Mouse (Mus musculus) CH12.LX (cell line): ENCODE measurements around the gene Neil1. TPM values are rescaled to one million over a fixed set of nuclear protein-coding genes. Genes with fewer than 3 reads are reported as not detected.

Experiments used
- DNase-seq: peaks from one replicate; pipeline ENCODE4 v3.0.0-alpha.2; 2013; ENCODE audit errors: extremely low read depth
- H3K27ac ChIP-seq: 2 replicates; pipeline ENCODE4 v1.5.1; 2012; ENCODE audit warnings: low read depth, mild to moderate bottlenecking, control low read depth, moderate library complexity; ENCODE audit not compliant: insufficient read depth
- H3K27me3 ChIP-seq: replicated peaks from 2 replicates; pipeline ENCODE3; 2012; ENCODE audit warnings: inconsistent platforms
- H3K36me3 ChIP-seq, 2 experiments: replicated peaks in 1 of 2; 2 replicates each; pipeline versions ENCODE3 to v1.6.1; 2012; ENCODE audit warnings: inconsistent platforms in 1 of 2, low read length in 1 of 2, mild to moderate bottlenecking in 1 of 2, mixed read lengths in 1 of 2, moderate library complexity in 1 of 2; ENCODE audit not compliant: control insufficient read depth in 1 of 2, insufficient read depth in 1 of 2
- H3K4me1 ChIP-seq, 2 experiments: 2 replicates each; pipeline ENCODE4 v1.6.1; 2012; ENCODE audit warnings: inconsistent platforms in 1 of 2, moderate library complexity in 1 of 2; ENCODE audit not compliant: insufficient read depth in 2 of 2, control insufficient read depth in 1 of 2
- H3K4me2 ChIP-seq: 2 replicates; pipeline ENCODE4 v1.6.1; 2012; ENCODE audit warnings: low read depth, mild to moderate bottlenecking, control low read depth; ENCODE audit not compliant: poor library complexity, insufficient read depth, severe bottlenecking
- H3K4me3 ChIP-seq, 3 experiments: fragments of 150-350 bp in 1 of 3; sonication (generic) in 1 of 3; replicated peaks in 1 of 3; 2 replicates each; pipeline versions ENCODE3 to v1.5.1; 2011 to 2012; ENCODE audit warnings: low read depth in 2 of 3, low read length in 2 of 3, mild to moderate bottlenecking in 2 of 3, moderate library complexity in 2 of 3, control low read depth in 1 of 3, improper control_type of control experiment in 1 of 3, inconsistent platforms in 1 of 3, mixed read lengths in 1 of 3; ENCODE audit not compliant: poor library complexity in 1 of 3
- H3K79me2 ChIP-seq: replicated peaks from 2 replicates; pipeline ENCODE4 v1.6.1; 2012; ENCODE audit warnings: mild to moderate bottlenecking, moderate library complexity; ENCODE audit not compliant: control insufficient read depth, poor library complexity, insufficient read depth, severe bottlenecking; ENCODE audit errors: extremely low read depth
- H3K9ac ChIP-seq: 2 replicates; pipeline ENCODE4 v1.6.1; 2012; ENCODE audit warnings: low read depth, mild to moderate bottlenecking, control low read depth, moderate library complexity; ENCODE audit not compliant: insufficient read depth
- H3K9me3 ChIP-seq: replicated peaks from 2 replicates; pipeline ENCODE3; 2012; ENCODE audit warnings: low read length, inconsistent platforms, mixed read lengths
- BHLHE40 ChIP-seq: IDR thresholded peaks from 2 replicates; pipeline ENCODE4 v1.6.1; 2011; ENCODE audit warnings: mild to moderate bottlenecking, low read depth, low read length, improper control_type of control experiment
- CHD1 ChIP-seq: IDR thresholded peaks from 2 replicates; pipeline ENCODE4 v1.6.1; 2012; ENCODE audit warnings: low read depth, low read length, improper control_type of control experiment, inconsistent platforms
- CHD2 ChIP-seq: IDR thresholded peaks from 2 replicates; pipeline ENCODE4 v1.6.1; 2011; ENCODE audit warnings: low read length, improper control_type of control experiment
- CTCF ChIP-seq, 2 experiments: IDR thresholded peaks in 1 of 2; conservative IDR thresholded peaks in 1 of 2; 2 replicates each; pipeline ENCODE4 v1.5.1; 2011 to 2012; ENCODE audit warnings: low read depth in 2 of 2, low read length in 2 of 2, improper control_type of control experiment in 1 of 2, inconsistent platforms in 1 of 2, mild to moderate bottlenecking in 1 of 2, moderate library complexity in 1 of 2
- E2F4 ChIP-seq: IDR thresholded peaks from 2 replicates; pipeline ENCODE4 v1.6.1; 2011; ENCODE audit warnings: low read depth, low read length, improper control_type of control experiment; ENCODE audit not compliant: insufficient replicate concordance
- ELF1 ChIP-seq: IDR thresholded peaks from 2 replicates; pipeline ENCODE4 v1.6.1; 2014; ENCODE audit warnings: low read depth, mild to moderate bottlenecking, inconsistent platforms, low read length, improper control_type of control experiment
- EP300 ChIP-seq: IDR thresholded peaks from 2 replicates; pipeline ENCODE4 v1.6.1; 2011; ENCODE audit warnings: low read length, improper control_type of control experiment
- ETS1 ChIP-seq: conservative IDR thresholded peaks from 2 replicates; pipeline ENCODE4 v1.6.1; 2012; ENCODE audit warnings: low read depth, mild to moderate bottlenecking, inconsistent platforms, low read length, improper control_type of control experiment, moderate library complexity
- HCFC1 ChIP-seq: IDR thresholded peaks from 2 replicates; pipeline ENCODE4 v1.6.1; 2012; ENCODE audit warnings: low read depth, mild to moderate bottlenecking, inconsistent platforms, low read length, improper control_type of control experiment
- IRF4 ChIP-seq: IDR thresholded peaks from 2 replicates; pipeline ENCODE4 v1.6.1; 2014; ENCODE audit warnings: low read depth, mild to moderate bottlenecking, inconsistent platforms, low read length, improper control_type of control experiment
- KAT2A ChIP-seq: IDR thresholded peaks from 2 replicates; pipeline ENCODE4 v1.6.1; 2012; ENCODE audit warnings: low read length, improper control_type of control experiment, inconsistent platforms; ENCODE audit not compliant: insufficient replicate concordance
- MXI1 ChIP-seq: IDR thresholded peaks from 2 replicates; pipeline ENCODE4 v1.6.1; 2011; ENCODE audit warnings: mild to moderate bottlenecking, low read depth, low read length, improper control_type of control experiment
- MYC ChIP-seq: IDR thresholded peaks from 2 replicates; pipeline ENCODE4 v1.6.1; 2011; ENCODE audit warnings: low read depth, mild to moderate bottlenecking, improper control_type of control experiment, low read length
- NELFE ChIP-seq: IDR thresholded peaks from 2 replicates; pipeline ENCODE4 v1.6.1; 2011; ENCODE audit warnings: low read depth, low read length, improper control_type of control experiment
- NRF1 ChIP-seq: IDR thresholded peaks from 2 replicates; pipeline ENCODE4 v1.6.1; 2014; ENCODE audit warnings: low read depth, mild to moderate bottlenecking, inconsistent platforms, low read length, improper control_type of control experiment, moderate library complexity
- PAX5 ChIP-seq: IDR thresholded peaks from 2 replicates; pipeline ENCODE4 v1.6.1; 2012; ENCODE audit warnings: low read length, inconsistent platforms, mixed read lengths
- RCOR1 ChIP-seq: conservative IDR thresholded peaks from 2 replicates; pipeline ENCODE4 v1.6.1; 2012; ENCODE audit warnings: low read depth, mild to moderate bottlenecking, inconsistent platforms, low read length, improper control_type of control experiment
- TBP ChIP-seq: conservative IDR thresholded peaks from 2 replicates; pipeline ENCODE4 v1.6.1; 2011; ENCODE audit warnings: low read depth, low read length, improper control_type of control experiment
- TCF12 ChIP-seq: IDR thresholded peaks from 2 replicates; pipeline ENCODE4 v1.6.1; 2014; ENCODE audit warnings: low read depth, mild to moderate bottlenecking, inconsistent platforms, low read length, improper control_type of control experiment
- ZC3H11A ChIP-seq: IDR thresholded peaks from 2 replicates; pipeline ENCODE4 v1.6.1; 2012; ENCODE audit warnings: low read depth, mild to moderate bottlenecking, inconsistent platforms, low read length, improper control_type of control experiment
- ZKSCAN1 ChIP-seq: IDR thresholded peaks from 2 replicates; pipeline ENCODE4 v1.6.1; 2012; ENCODE audit warnings: low read depth, inconsistent platforms, low read length, improper control_type of control experiment, borderline replicate concordance
- ZMIZ1 ChIP-seq: IDR thresholded peaks from 2 replicates; pipeline ENCODE4 v1.6.1; 2012; ENCODE audit warnings: low read depth, mild to moderate bottlenecking, inconsistent platforms, low read length, improper control_type of control experiment
- ZNF384 ChIP-seq: IDR thresholded peaks from 2 replicates; pipeline ENCODE4 v1.6.1; 2012; ENCODE audit warnings: low read depth, low read length, improper control_type of control experiment, inconsistent platforms
- dilution Hi-C: fragments of 300-500 bp; cut with MboI; formaldehyde crosslinking; loops from 2 replicates; pipeline ENCODE4 v1.14.3; 2020; ENCODE audit warnings: low sequenced_read_pairs; ENCODE audit not compliant: extremely low pct_unique_long_range_greater_than_20kb, extremely low pct_ligation_motif_present
- in situ Hi-C: fragments of 300-500 bp; cut with MboI; formaldehyde crosslinking; loops from 3 replicates; pipeline ENCODE4 v1.14.3; 2019; ENCODE audit warnings: low sequenced_read_pairs, low pct_ligation_motif_present, low pct_unique_long_range_greater_than_20kb, mixed read lengths
- polyA plus RNA-seq: library from polyadenylated mRNA; unstranded; fragments of >175 nt; gene quantifications from 2 replicates; pipeline ENCODE4 v1.2.1, GENCODE M21; 2012; ENCODE audit warnings: low read depth; ENCODE audit not compliant: insufficient read length
- total RNA-seq, 2 experiments: library from RNA; depleted of rRNA; stranded (reverse); fragments of 300-350 nt in 1 of 2; fragments of >200 nt in 1 of 2; gene quantifications; 2 replicates each; pipeline ENCODE4 v1.2.3; 2012 to 2014

Gene Neil1
- total RNA-seq (2012; rRNA removed) (0.08 TPM in 1 of 2 replicates, not detected in the other), total RNA-seq (2014; rRNA removed) (0.21 TPM in 1 of 2 replicates, not detected in the other), polyA plus RNA-seq (0.13 and 0.15 TPM in 2 replicates)

DNA sequence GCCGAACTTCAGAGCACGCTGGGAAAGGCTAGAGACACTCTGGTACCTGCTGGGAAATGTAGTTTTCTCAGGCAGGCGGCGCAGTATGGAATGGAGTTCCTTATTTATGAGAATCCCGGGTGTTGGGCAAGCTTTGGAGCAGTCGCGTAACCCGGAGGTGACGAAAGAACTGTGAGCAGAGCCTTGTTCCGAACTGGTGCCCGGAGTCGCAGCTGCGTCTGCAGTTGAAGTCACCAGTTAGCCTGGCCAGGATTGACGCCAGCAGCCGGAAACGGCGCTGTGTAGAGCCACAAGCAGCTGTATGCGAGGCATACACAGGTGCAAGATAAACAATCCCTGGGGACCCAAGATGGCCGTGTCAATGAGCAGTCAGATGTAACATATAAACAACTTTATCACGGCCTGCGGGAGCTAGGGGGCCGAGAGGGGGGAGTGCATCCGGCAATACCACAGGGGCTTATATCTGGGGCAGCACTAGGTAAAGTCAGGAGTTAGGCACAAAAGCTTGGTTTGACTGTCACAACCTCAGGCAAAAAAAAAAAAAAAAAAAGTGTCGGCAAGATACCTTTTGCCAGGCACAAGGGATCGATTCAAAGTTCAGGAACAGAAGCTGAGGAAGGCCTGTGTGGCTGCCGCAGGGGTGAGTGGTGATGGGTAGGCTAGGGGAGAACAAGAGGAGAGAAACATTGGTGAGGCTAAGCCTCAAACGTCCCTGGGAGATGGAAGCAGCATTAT, at the start of gene Neil1:
Neil1 (minus strand) TSS at position 162 of the 735 bp plus-strand sequence.
- Histone ChIP-seq H3K4me1 (peaks cover 0 to 11% of the 10 kb centered on the region in 2 experiments; a peak in 2 of 4 replicates), H3K4me3 (no peak within 1 kb of the TSS), H3K9me3 (no peaks in the 10 kb centered on the region), H3K4me2 (no peak within 1 kb of the TSS), H3K9ac (no peak within 1 kb of the TSS), H3K36me3 (peaks cover 0 to 18% of the 10 kb centered on the region in 2 experiments), H3K27me3 (no peaks in the 10 kb centered on the region), H3K79me2 (no peaks in the 10 kb centered on the region), H3K27ac (no peak within 1 kb of the TSS)
- no peak for TF ChIP-seq ZKSCAN1
- no peak for TF ChIP-seq BHLHE40
- no peak for TF ChIP-seq ZMIZ1
- TF ChIP-seq MXI1, result no peak
- no peak for TF ChIP-seq NELFE
- no peak for TF ChIP-seq TBP
- no peak for TF ChIP-seq ELF1
- dilution Hi-C loops, result no loop called here
- in situ Hi-C loops, result no loop called here
- DNase-seq, result no peak

DNA sequence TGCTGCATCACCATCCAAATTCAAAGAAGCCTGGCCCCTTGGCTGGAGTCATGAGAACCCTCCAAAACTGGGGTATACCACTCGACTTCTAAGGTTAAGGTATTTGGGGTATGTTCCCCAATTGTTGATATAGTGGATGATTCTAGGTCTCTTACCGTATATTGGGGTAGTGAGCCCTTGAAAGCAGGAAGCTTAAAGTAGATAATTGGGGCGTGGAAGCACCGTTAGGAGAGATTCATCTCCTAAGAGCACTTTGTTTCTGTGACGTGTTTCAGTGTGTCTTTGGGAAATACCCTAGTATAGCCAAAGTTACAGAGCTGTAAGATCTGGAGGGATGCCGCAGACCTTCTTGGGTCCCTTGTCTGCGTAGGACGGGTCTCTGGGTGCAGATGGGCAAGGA, 49.3 kb upstream of the Neil1 start:
- Histone ChIP-seq H3K9ac (no peak overlapping the region), H3K36me3 (no peaks in the 10 kb centered on the region), H3K4me3 (no peak overlapping the region), H3K4me2 (no peak overlapping the region), H3K27me3 (no peaks in the 10 kb centered on the region), H3K9me3 (no peaks in the 10 kb centered on the region), H3K27ac (no peak overlapping the region), H3K4me1 (no peaks in the 10 kb centered on the region), H3K79me2 (no peaks in the 10 kb centered on the region)
- no peak for DNase-seq
- no peak for TF ChIP-seq ETS1
- no peak for TF ChIP-seq CTCF (conservative IDR thresholded peaks at IDR 0.05 in 1 of 2, IDR thresholded peaks at IDR 0.05 in 1 of 2; ENCODE audit: low read depth in 2 of 2, low read length in 2 of 2)
- TF ChIP-seq RCOR1, result no peak
- no peak for TF ChIP-seq KAT2A
- no peak for TF ChIP-seq ELF1
- TF ChIP-seq HCFC1, result no peak
- no peak for TF ChIP-seq IRF4
- TF ChIP-seq ZC3H11A, result no peak
- no peak for TF ChIP-seq MYC
- no peak for TF ChIP-seq E2F4
- no peak for TF ChIP-seq PAX5
- TF ChIP-seq CHD1, result no peak
- no peak for TF ChIP-seq BHLHE40
- TF ChIP-seq NRF1, result no peak
- TF ChIP-seq CHD2, result no peak
- TF ChIP-seq EP300, result no peak
- no peak for TF ChIP-seq ZNF384
- no peak for TF ChIP-seq NELFE
- TF ChIP-seq TCF12, result no peak
- dilution Hi-C loops (no loop called here), in situ Hi-C loops (no loop called here)
